Comparison of ENCODE assay signal across 34 mouse cellular contexts in the genomic region with DNA sequence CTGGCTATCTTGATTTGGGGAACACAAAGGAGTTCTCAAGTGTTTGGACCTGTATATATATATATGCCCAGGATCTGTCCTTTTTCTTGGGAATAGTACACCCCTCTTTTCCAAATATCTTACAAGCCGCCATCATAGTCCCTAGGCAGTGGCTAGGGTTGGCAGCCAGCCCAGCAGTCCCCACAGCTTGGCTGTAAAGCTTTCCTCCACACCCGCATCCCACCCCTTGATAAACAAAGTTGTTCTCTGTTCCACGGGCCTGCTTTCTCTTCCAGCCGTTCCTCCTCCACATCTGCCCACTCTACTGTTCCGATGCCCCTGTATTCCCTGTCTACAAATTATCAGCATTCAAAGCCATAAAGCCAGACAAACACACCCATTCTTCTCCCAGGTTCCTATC. TPM values are rescaled to one million over a fixed set of nuclear protein-coding genes. Genes with fewer than 3 reads are reported as not detected.
DNase-seq lines count a peak whose midpoint lies in the region; ATAC-seq and TF ChIP-seq lines count a peak whose summit lies in the region.
"Had no signal": no experiment of that assay in that cellular context is flagged by ENCODE, and none has a peak within 500 bp of the region (broad histone marks: within the 10 kb centered on the region; RNA-seq: fewer than 3 reads in every experiment).

No protein-coding gene starts in this region.

- H3K36me3 ChIP-seq in hindbrain, postnatal 0 days (ENCODE audit: insufficient read depth, low read length) = no peaks in the 10 kb centered on the region
- H3K36me3 ChIP-seq in hindbrain, embryonic 14.5 days (replicated peaks; ENCODE audit: control insufficient read depth, insufficient read depth) = peaks cover 5% of the 10 kb centered on the region; the same call in 1 of the 2 replicates
- H3K36me3 ChIP-seq: limb, embryonic 12.5 days; liver, embryonic 15.5 days; midbrain, embryonic 12.5 days had no signal

- no peak for ATAC-seq in hindbrain, postnatal 0 days
- no peak for ATAC-seq in hindbrain, embryonic 14.5 days (ENCODE audit: low FRiP score)
- ATAC-seq: activated CD4-positive, CD25-positive, alpha-beta regulatory T cell, adult 4 months; inflammation-experienced regulatory T-cells, adult 6 months had no signal

- no peaks in the 10 kb centered on the region for H3K4me1 ChIP-seq in hindbrain, postnatal 0 days (ENCODE audit: insufficient read depth, low read length)
- H3K4me1 ChIP-seq in hindbrain, embryonic 14.5 days (replicated peaks; ENCODE audit: control insufficient read depth, insufficient read depth, low read length) = no peaks in the 10 kb centered on the region
- H3K4me1 ChIP-seq: hindbrain, embryonic 13.5 days; limb, embryonic 12.5 days; liver, embryonic 15.5 days had no signal

- no peak overlapping the region for H3K27ac ChIP-seq in hindbrain, postnatal 0 days
- H3K27ac ChIP-seq in hindbrain, embryonic 14.5 days = no peak overlapping the region
- H3K27ac ChIP-seq: hindbrain, embryonic 13.5 days; kidney, postnatal 0 days; limb, embryonic 12.5 days; liver, embryonic 15.5 days; midbrain, embryonic 12.5 days had no signal

- no peaks in the 10 kb centered on the region for H3K9me3 ChIP-seq in hindbrain, postnatal 0 days (ENCODE audit: low read length)
- no peaks in the 10 kb centered on the region for H3K9me3 ChIP-seq in hindbrain, embryonic 14.5 days (ENCODE audit: control insufficient read depth, low read length)
- H3K9me3 ChIP-seq: hindbrain, embryonic 13.5 days; limb, embryonic 12.5 days; liver, embryonic 15.5 days; megakaryocyte, embryonic 14.5 days; midbrain, embryonic 12.5 days had no signal

- H3K9ac ChIP-seq in hindbrain, postnatal 0 days (replicated peaks; ENCODE audit: low read length) = no peak overlapping the region
- no peak overlapping the region for H3K9ac ChIP-seq in hindbrain, embryonic 14.5 days
- H3K9ac ChIP-seq: hindbrain, embryonic 13.5 days; limb, embryonic 12.5 days; liver, embryonic 15.5 days; midbrain, embryonic 12.5 days had no signal

- TF ChIP-seq CTCF in hindbrain, postnatal 0 days (IDR thresholded peaks at IDR 0.05; ENCODE audit: low read depth) = no peak

- no peak overlapping the region for H3K4me3 ChIP-seq in hindbrain, postnatal 0 days (ENCODE audit: low read length)
- H3K4me3 ChIP-seq in hindbrain, embryonic 14.5 days (replicated peaks; ENCODE audit: low read length) = no peak overlapping the region
- H3K4me3 ChIP-seq: hindbrain, embryonic 13.5 days; limb, embryonic 12.5 days; liver, embryonic 15.5 days; megakaryocyte, embryonic 14.5 days; midbrain, embryonic 12.5 days had no signal

- H3K27me3 ChIP-seq in hindbrain, postnatal 0 days (ENCODE audit: insufficient read depth, low read length) = no peaks in the 10 kb centered on the region
- no peaks in the 10 kb centered on the region for H3K27me3 ChIP-seq in hindbrain, embryonic 14.5 days (ENCODE audit: control insufficient read depth, insufficient read depth, low read length)
- H3K27me3 ChIP-seq: CH12.LX; hindbrain, embryonic 13.5 days; limb, embryonic 12.5 days; liver, embryonic 15.5 days; midbrain, embryonic 12.5 days had no signal

- no peak overlapping the region for H3K4me2 ChIP-seq in hindbrain, postnatal 0 days (ENCODE audit: low read depth, low read length)
- H3K4me2 ChIP-seq in hindbrain, embryonic 14.5 days (replicated peaks) = no peak overlapping the region
- H3K4me2 ChIP-seq: heart, embryonic 11.5 days; hindbrain, embryonic 13.5 days; limb, embryonic 12.5 days; liver, embryonic 15.5 days; midbrain, embryonic 12.5 days had no signal

- WGBS in hindbrain, postnatal 0 days = 56% methylated on average over 5 of the region's 5 CpGs
- 68% methylated on average over 5 of the region's 5 CpGs for WGBS in hindbrain, embryonic 14.5 days

- peak; percentile 38 to 57 for DNase-seq in cerebellum, postnatal 10 days
- DNase-seq in cerebellum, adult 9-11 months = no peak
- peak; percentile 25 for DNase-seq in hindbrain, postnatal 0 days (ENCODE audit: low spot score)
- DNase-seq in hindbrain, embryonic 14.5 days (ENCODE audit: low spot score) = no peak
- peak; percentile 23 to 37 for DNase-seq in kidney, postnatal 4 days
- no peak for DNase-seq in kidney, postnatal 14 days
- peak; percentile 13 for DNase-seq in brain, adult 2 months (ENCODE audit: low read depth, low spot score)
- no peak for DNase-seq in right cerebral cortex, adult 18-20 months
- DNase-seq: adrenal gland, adult 2 months; adrenal gland, postnatal 36 days; cerebellum, adult 2 months; cerebellum, postnatal 36 days; gastrocnemius, postnatal 25 days; heart, adult 18-20 months; heart, postnatal 4 days; layer of hippocampus, adult 9-11 months; lung, postnatal 4 days; spleen, adult 18-20 months; thymus, adult 2 months; thymus, postnatal 36 days had no signal

RNA-seq across cellular contexts. Expression of gene Nr5a1, which starts 20.4 kb away (rescaled TPM):
- 0.05 TPM in 1 of 2 replicates, not detected in the other for total RNA-seq in hindbrain, postnatal 0 days (2014; rRNA removed)
- 0.05 TPM in 1 of 2 replicates, not detected in the other for polyA plus RNA-seq in hindbrain, postnatal 0 days (2015; fragmentation: Nextera tagmentation; extraction: Ambion mirVana)
- 0.08 and 0.09 TPM in 2 replicates for polyA plus RNA-seq in hindbrain, embryonic 14.5 days (2014; fragmentation: Nextera tagmentation; extraction: Ambion mirVana)
- total RNA-seq: gastrocnemius, postnatal 25 days; heart, adult 18-20 months; left cerebral cortex, postnatal 10 days; liver, adult 2 months; neutrophil, adult 5-6 weeks had no signal
- polyA plus RNA-seq: activated CD4-positive, CD25-positive, alpha-beta regulatory T cell, adult 4 months; cerebellum, adult 2 months; heart, embryonic 11.5 days; heart, embryonic 16.5 days; inflammation-experienced regulatory T-cells, adult 6 months; liver, adult 2 months had no signal

Comparison
In these comparisons a context has a peak if more than half of its experiments do, and no peak if none do; other contexts are left out.
1. DNase-seq: peak in cerebellum, postnatal 10 days (2 of 2), hindbrain, postnatal 0 days (single experiment), kidney, postnatal 4 days (2 of 2) and brain, adult 2 months (single experiment); none in cerebellum, adult 9-11 months (single experiment), hindbrain, embryonic 14.5 days (single experiment), kidney, postnatal 14 days (single experiment) and right cerebral cortex, adult 18-20 months (single experiment).